Mouse (Mus musculus): ENCODE measurements at regions not wholly inside any gene's neighbourhood (a gene's known extent, or its start where the extent isn't known, plus 50 kb on each side); places are given as distances from the start of the nearest gene placed in this dataset.

- Histone ChIP-seq H3K36me3 (ENCODE audit: control insufficient read depth, insufficient read depth, low read length) (no peaks in the 10 kb centered on the region), H3K4me1 (ENCODE audit: control insufficient read depth, insufficient read depth, insufficient read length) (no peaks in the 10 kb centered on the region), H3K27me3 (ENCODE audit: control insufficient read depth, insufficient read depth, low read length) (no peaks in the 10 kb centered on the region), H3K4me3 (ENCODE audit: extremely low read depth, insufficient read depth, insufficient read length) (no peak overlapping the region), H3K27ac (ENCODE audit: insufficient read depth, low read length) (no peak overlapping the region)
- no peak for DNase-seq (ENCODE audit: low read depth in 1 of 2, low spot score in 2 of 2)
- 79% methylated on average over 9 of the region's 9 CpGs for WGBS
- TF ChIP-seq CTCF (IDR thresholded peaks at IDR 0.05; ENCODE audit: extremely low read depth, insufficient read depth, insufficient read length, insufficient replicate concordance) (no peak), POLR2A (IDR thresholded peaks at IDR 0.05; ENCODE audit: low read depth, low read length) (no peak)
Measured at GRCm38 (mm10) chr4:124520309-124520708, 90.3 kb downstream of the 3100002H09Rik start.

GRCm38 (mm10) chr4:124511761-124512160 lies 98.8 kb downstream of the 3100002H09Rik start:
- Histone ChIP-seq H3K4me1 (ENCODE audit: control insufficient read depth, insufficient read depth, insufficient read length) (no peaks in the 10 kb centered on the region), H3K36me3 (ENCODE audit: control insufficient read depth, insufficient read depth, low read length) (no peaks in the 10 kb centered on the region), H3K27ac (ENCODE audit: insufficient read depth, low read length) (no peak overlapping the region), H3K4me3 (ENCODE audit: extremely low read depth, insufficient read depth, insufficient read length) (no peak overlapping the region), H3K27me3 (ENCODE audit: control insufficient read depth, insufficient read depth, low read length) (no peaks in the 10 kb centered on the region)
- no peak for TF ChIP-seq POLR2A (IDR thresholded peaks at IDR 0.05; ENCODE audit: low read depth, low read length)
- no peak for DNase-seq (ENCODE audit: low read depth in 1 of 2, low spot score in 2 of 2)
- 84% methylated on average over 16 of the region's 16 CpGs for WGBS

DNA sequence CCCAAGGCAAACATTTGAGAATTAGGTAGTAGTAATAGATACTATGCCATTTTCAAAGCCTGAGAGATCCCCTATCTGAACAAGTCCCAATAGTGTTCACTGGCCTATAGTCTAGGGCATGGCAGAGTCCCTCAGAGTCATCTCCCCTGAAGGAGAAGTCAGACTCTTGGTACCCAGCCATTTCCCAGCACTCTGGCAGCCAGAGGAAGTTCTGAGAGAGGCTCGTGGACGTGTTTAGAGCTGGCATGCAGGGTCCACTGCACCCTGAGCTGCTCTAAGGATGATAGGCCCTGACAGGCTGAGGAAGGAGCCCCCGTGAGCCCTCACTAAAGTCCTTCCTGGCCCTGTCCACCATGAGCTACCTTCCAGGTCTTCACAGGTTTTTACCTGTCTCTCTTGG lies 99.8 kb downstream of the 3100002H09Rik start:
- no peaks in the 10 kb centered on the region for H3K27me3 ChIP-seq (ENCODE audit: control insufficient read depth, insufficient read depth, low read length)
- 52% methylated on average over 3 of the region's 3 CpGs for WGBS
- no peaks in the 10 kb centered on the region for H3K36me3 ChIP-seq (ENCODE audit: control insufficient read depth, insufficient read depth, low read length)
- no peak for DNase-seq (ENCODE audit: low read depth in 1 of 2, low spot score in 2 of 2)
- no peaks in the 10 kb centered on the region for H3K4me1 ChIP-seq (ENCODE audit: control insufficient read depth, insufficient read depth, insufficient read length)
- H3K27ac ChIP-seq (ENCODE audit: insufficient read depth, low read length): no peak overlapping the region
- H3K4me3 ChIP-seq (ENCODE audit: extremely low read depth, insufficient read depth, insufficient read length): no peak overlapping the region
- TF ChIP-seq CTCF (IDR thresholded peaks at IDR 0.05; ENCODE audit: extremely low read depth, insufficient read depth, insufficient read length, insufficient replicate concordance): no peak
- no peak for TF ChIP-seq POLR2A (IDR thresholded peaks at IDR 0.05; ENCODE audit: low read depth, low read length)

DNA sequence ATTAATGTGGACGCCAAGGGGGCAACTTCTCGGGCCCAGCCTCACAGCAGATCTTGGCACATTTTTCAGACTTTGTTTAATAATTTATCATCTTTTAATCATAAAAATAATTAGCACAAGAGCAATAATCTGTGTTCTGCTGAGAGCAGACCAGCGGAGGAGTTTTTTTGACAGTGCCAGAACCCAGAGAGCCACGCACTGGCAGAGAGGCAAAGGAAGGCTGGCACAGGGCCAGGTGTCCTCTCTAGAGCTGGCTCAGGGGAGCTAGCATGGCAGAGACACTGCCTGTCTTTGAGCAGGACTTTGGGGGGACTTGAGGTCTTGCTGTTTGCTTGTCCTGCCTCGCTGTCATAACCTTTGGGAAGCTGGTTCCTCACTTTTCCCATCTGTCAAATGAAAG lies 100.9 kb downstream of the 3100002H09Rik start:
- H3K4me3 ChIP-seq (ENCODE audit: extremely low read depth, insufficient read depth, insufficient read length): no peak overlapping the region
- TF ChIP-seq POLR2A (IDR thresholded peaks at IDR 0.05; ENCODE audit: low read depth, low read length): no peak
- TF ChIP-seq CTCF (IDR thresholded peaks at IDR 0.05; ENCODE audit: extremely low read depth, insufficient read depth, insufficient read length, insufficient replicate concordance): no peak
- H3K27me3 ChIP-seq (ENCODE audit: control insufficient read depth, insufficient read depth, low read length): no peaks in the 10 kb centered on the region
- no peak overlapping the region for H3K27ac ChIP-seq (ENCODE audit: insufficient read depth, low read length)
- no peaks in the 10 kb centered on the region for H3K4me1 ChIP-seq (ENCODE audit: control insufficient read depth, insufficient read depth, insufficient read length)
- DNase-seq (ENCODE audit: low read depth in 1 of 2, low spot score in 2 of 2): no peak
- 77% methylated on average over 5 of the region's 5 CpGs for WGBS
- H3K36me3 ChIP-seq (ENCODE audit: control insufficient read depth, insufficient read depth, low read length): no peaks in the 10 kb centered on the region

GRCm38 (mm10) chr4:124506083-124506647 lies 104.4 kb downstream of the 3100002H09Rik start:
- Histone ChIP-seq H3K4me1 (ENCODE audit: control insufficient read depth, insufficient read depth, insufficient read length) (no peaks in the 10 kb centered on the region), H3K27ac (ENCODE audit: insufficient read depth, low read length) (no peak overlapping the region), H3K27me3 (ENCODE audit: control insufficient read depth, insufficient read depth, low read length) (no peaks in the 10 kb centered on the region), H3K4me3 (ENCODE audit: extremely low read depth, insufficient read depth, insufficient read length) (no peak overlapping the region), H3K36me3 (ENCODE audit: control insufficient read depth, insufficient read depth, low read length) (no peaks in the 10 kb centered on the region)
- DNase-seq (ENCODE audit: low read depth in 1 of 2, low spot score in 2 of 2): no peak
- WGBS: 54% methylated on average over 10 of the region's 10 CpGs
- TF ChIP-seq CTCF (IDR thresholded peaks at IDR 0.05; ENCODE audit: extremely low read depth, insufficient read depth, insufficient read length, insufficient replicate concordance): no peak
- no peak for TF ChIP-seq POLR2A (IDR thresholded peaks at IDR 0.05; ENCODE audit: low read depth, low read length)

DNA sequence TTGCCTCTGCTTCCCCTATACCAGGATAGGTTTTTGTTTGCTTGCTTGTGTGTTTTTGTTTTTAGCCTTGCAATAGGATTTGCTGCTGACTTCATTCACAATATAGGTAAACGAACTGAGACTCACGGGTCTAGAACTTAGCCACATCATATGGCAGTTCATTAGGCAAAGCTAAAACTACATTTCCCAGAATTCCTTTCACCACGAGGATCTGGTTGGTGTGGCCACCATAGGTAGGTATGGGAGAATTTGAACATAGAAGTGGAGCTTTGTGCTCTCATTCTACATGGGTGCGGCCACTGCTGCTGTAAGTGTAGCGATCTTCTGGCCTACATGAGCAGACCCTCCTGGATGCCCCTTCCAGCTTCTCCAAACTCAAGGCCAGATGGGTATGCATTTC lies 108.8 kb downstream of the 3100002H09Rik start:
- TF ChIP-seq CTCF (IDR thresholded peaks at IDR 0.05; ENCODE audit: extremely low read depth, insufficient read depth, insufficient read length, insufficient replicate concordance) (no peak), POLR2A (IDR thresholded peaks at IDR 0.05; ENCODE audit: low read depth, low read length) (no peak)
- Histone ChIP-seq H3K4me3 (ENCODE audit: extremely low read depth, insufficient read depth, insufficient read length) (no peak overlapping the region), H3K27ac (ENCODE audit: insufficient read depth, low read length) (no peak overlapping the region), H3K27me3 (ENCODE audit: control insufficient read depth, insufficient read depth, low read length) (no peaks in the 10 kb centered on the region), H3K36me3 (ENCODE audit: control insufficient read depth, insufficient read depth, low read length) (no peaks in the 10 kb centered on the region), H3K4me1 (ENCODE audit: control insufficient read depth, insufficient read depth, insufficient read length) (no peaks in the 10 kb centered on the region)
- WGBS: 71% methylated on average over 5 of the region's 5 CpGs
- DNase-seq (ENCODE audit: low read depth in 1 of 2, low spot score in 2 of 2): no peak

DNA sequence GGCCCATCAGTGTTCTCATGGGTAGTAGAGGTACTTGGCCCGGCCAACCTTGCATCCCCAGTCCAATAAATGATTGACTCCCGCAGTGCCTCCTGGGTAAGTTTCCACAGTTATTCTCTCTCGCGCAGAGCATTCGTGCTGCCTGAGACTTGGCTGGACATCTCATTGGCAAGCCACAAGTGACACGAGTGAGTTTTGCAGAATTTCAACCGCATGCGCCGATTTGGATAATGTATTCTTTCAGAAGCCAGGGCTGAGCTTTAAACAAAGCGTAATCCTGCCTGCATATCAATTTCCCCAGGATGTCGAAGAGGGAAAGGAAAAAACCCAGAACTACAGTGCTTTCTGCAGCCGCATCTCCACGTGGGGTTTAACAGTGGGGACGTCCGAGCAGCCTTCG lies 112.6 kb downstream of the 3100002H09Rik start:
- Histone ChIP-seq H3K27ac (ENCODE audit: insufficient read depth, low read length) (no peak overlapping the region), H3K36me3 (ENCODE audit: control insufficient read depth, insufficient read depth, low read length) (no peaks in the 10 kb centered on the region), H3K27me3 (ENCODE audit: control insufficient read depth, insufficient read depth, low read length) (no peaks in the 10 kb centered on the region), H3K4me3 (ENCODE audit: extremely low read depth, insufficient read depth, insufficient read length) (no peak overlapping the region), H3K4me1 (ENCODE audit: control insufficient read depth, insufficient read depth, insufficient read length) (no peaks in the 10 kb centered on the region)
- no peak for DNase-seq (ENCODE audit: low read depth in 1 of 2, low spot score in 2 of 2)
- WGBS: 69% methylated on average over 16 of the region's 16 CpGs
- TF ChIP-seq CTCF (IDR thresholded peaks at IDR 0.05; ENCODE audit: extremely low read depth, insufficient read depth, insufficient read length, insufficient replicate concordance): no peak
- TF ChIP-seq POLR2A (IDR thresholded peaks at IDR 0.05; ENCODE audit: low read depth, low read length): no peak

Measured in spleen, adult 2 months (tissue).